Mouse (Mus musculus): Measurements from ENCODE around the gene Lmx1b.

Lmx1b gene

DNA sequence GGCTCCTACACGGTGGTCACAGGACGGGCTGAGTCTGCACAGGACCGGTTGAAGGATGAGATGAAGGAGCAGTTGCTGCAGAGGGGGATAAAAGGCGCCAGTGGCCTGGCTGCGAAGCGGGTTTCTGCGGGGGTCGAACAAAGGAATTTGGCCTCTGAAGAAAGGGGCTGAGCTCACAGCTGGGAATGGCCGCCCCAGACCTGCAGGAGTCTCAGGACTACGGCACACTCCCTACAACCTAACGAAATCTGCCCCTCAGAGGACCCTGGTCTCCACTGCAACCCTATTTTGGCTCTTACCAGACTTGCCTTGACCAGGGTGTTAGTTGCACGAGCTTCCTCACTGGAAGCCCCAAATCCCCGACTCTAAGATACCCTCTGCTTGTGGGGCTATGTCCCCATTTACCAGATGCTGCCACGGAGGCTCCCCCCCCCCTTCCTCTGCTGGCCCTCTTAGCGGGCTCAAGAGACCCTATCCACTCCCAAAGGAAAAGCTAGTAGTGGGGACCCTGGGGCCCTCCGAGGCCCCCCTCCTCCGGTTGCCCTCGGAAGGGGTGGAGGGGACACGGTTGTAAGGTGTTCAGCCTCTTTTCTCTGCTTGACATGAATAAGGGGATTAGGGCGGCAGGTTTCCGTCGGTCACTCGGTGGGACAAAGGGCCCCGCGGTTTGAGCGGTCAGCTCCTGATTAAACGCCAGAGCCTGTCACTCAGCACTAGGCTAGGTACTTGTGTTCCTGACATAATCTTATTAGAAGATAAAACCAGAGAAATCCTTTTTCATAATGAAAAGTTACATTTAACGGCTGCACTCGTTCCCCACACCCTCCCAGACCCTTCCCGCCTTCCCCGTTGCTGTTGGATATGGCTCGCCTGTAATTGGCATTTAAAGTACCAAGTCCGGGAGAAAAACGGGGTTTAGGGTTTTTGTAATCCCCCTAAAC, 10.0 kb downstream of the Lmx1b start:
- DNase-seq (ENCODE audit: low read depth, low spot score): peak; percentile 41

DNA sequence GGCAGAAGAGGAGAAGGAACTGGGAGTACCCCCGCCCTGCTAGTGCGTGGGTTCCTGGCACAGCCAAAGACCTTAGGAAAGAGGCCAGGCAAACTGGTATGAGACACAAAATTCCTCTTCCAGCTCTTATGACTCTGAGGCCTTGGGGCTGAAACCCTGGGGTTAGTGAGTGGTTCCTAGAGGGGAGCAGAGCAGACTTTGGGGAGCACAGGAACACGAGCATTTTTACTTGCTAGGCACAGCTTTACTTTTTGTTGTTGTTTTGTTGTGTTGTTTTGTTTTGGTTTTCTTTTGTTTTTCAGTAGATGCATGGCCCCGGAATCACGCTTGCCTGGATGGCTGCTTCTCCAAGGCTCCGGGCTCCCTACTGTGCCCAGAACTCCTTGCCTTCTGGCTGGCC, 10.7 kb downstream of the Lmx1b start:
- no peak for DNase-seq (ENCODE audit: low read depth, low spot score)

DNA sequence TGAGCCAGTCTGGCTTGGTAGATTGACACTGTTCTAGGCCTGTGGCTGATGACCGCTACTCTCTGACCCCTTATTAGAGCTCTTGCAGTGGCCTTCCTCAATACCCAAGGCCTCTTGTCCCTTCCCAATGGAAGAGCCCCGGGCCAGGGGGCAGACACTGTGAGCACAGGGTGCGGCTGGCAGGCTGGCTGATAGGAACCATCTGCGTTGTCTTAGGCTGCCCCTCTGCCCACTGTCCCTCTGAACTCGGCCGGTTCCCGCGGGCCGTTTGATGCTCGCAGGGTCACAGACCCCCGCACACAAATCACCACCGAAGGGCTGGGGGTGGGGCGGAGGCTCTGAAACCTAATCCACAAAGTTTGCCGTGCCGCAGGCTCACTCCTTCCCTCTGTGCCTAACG, 11.5 kb downstream of the Lmx1b start:
- no peak for DNase-seq (ENCODE audit: low read depth, low spot score)

DNA sequence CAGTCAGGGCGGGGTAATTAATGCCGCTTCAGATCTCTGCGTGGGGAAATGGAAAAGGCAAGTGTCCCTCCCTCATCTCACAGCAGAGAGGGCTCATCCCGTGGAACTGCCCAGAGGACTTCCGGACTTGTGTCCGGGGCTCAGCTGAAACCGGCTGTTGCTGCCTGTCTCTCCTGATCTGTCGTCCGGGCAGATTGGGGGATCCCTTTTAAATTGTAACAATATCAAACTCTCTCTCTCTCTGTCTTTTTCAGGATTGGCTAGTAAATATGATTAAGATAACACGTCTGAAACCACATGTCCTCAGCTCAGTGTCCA, 13.3 kb downstream of the Lmx1b start:
- no peak for DNase-seq (ENCODE audit: low read depth, low spot score)

DNA sequence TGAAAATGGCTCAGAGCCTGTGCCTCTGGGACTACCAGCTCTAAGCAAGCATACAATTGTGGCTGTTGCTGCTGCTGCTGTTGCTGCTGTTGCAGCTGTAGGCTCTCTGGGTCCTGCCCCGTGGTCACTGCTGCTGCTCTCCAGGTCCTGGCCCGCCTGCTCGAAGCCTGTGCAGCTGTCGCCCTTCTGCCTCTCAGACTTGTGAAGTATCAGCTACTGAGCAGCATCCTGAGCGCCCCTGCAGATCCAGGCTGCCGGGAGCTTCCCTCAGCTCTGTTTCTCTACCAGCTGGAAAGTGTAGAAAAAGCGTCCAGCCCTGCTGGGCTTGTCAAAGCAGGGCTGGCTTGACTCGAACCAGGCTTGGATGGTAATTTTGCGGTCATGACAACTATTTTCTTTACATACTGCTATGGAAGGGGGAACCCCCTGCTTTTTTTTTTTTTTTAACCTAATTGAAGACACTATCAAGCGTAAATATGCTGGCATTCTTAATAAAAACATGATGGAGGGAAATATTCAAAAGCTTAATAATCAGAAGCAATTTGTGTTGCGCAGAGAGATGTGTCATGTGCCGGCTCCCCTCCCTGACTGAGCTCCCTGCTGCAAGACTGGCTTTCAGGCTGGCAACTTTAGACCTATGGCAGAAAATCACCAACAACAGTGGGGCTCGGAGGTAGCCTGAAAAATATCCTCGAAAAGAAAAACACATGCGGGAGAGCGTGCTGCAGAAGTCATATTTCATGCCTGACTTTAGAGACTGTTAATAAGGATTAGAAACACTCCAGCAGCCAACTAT, 13.9 kb downstream of the Lmx1b start:
- no peak for DNase-seq (ENCODE audit: low read depth, low spot score)

DNA sequence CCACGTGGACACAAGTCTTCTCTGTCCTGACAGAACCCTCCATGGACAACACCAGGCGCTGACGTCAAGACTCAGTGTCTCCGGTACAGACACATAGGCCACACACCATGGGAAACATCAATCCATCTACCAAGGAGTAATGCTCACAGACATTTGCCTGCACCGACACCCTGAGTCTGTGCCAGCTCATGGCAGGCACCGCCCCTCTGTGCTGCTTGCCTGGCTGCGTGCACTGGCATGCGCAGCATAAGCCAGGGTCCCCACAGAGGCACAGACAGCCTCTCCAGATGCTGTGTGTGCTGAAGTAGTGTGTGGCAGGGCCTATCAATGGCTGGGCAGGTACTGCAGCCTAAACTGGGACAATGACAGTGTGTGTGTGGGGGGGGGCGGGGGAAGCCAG, 22.6 kb downstream of the Lmx1b start:
- no peak for DNase-seq (ENCODE audit: low read depth, low spot score)

DNA sequence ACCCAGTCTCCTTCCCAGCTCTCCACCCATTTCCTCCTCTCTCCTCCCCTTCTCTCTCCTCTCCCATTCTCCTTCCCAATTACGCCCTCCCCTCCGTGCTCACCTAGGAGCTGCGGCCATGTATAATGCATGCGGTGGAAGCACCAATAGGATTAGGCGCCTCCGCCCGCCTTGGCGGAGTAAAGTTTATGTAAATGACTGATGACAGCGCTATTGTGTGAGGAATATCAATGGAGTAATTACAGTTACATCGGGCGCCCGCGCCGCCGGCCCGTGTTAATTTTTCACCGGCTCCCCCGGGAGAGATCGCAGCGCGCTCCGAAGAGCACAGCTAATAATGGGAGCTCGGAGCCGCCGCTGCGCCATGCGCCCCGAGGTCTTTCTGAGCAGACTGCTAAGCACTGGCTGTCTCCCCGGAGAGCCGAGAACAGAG, 23.9 kb downstream of the Lmx1b start:
- DNase-seq (ENCODE audit: low read depth, low spot score): peak; percentile 91

DNA sequence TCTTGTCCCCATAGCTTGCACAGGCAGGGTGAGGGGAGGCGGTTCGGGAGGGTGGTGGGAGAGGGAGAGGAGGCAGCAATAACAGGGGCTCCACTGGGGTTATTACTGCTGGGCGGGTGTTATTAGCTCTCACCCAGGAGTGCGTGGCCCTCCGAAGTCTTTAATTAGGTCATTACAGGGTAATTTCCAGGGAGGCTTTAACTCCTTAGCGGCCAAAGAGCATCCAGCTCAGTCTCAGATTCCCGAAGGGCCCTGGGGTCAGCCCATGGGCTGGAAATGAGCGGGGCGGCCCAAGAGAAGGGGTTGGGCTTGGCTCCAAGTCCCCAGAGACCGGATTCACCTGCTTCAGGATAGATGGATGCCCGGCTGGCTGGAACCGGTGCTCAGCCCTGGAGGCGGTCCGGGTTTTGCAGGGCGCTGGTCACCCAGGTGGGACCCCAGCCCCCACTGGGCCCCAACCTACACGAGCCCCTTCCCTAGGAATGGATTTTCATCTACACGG, 24.4 kb downstream of the Lmx1b start:
- DNase-seq (ENCODE audit: low read depth, low spot score): no peak

DNA sequence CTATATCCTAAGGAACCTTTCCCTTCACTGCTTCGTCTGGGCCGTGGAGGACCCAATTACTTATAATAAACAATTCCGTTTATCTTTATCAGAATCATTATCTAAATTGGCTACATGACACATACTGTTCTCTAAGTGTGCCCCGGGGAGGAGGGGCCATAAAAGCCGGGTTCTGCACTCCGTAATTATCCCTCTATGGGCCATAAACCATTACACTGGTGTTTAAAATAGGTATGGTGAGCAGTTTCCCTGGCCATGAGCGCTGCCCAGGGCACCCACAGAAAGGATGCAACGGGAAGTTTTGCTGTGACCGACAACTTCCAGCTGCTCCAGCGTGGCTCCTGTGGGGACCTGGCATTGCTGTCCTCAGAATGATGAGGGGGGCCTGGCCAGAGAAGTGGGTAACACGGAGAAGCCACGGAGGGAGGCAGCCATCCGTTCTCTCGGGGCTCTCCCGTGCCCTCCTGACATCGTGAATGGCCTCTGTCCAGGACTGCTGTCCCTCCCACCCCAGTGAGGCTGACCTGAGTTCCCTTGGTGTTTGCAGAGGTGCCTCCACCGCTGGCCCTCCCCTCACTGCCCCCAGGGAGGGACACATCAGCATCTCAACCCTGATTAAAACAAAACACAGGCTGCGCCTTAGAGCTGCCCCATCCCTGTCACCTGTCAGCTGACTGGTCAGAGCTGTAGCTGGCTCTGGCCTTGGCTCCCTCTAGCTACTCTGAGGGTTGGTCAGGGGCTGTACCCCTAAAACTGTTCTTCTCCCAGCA, 34.6 kb downstream of the Lmx1b start:
- no peak for DNase-seq (ENCODE audit: low read depth, low spot score)

DNA sequence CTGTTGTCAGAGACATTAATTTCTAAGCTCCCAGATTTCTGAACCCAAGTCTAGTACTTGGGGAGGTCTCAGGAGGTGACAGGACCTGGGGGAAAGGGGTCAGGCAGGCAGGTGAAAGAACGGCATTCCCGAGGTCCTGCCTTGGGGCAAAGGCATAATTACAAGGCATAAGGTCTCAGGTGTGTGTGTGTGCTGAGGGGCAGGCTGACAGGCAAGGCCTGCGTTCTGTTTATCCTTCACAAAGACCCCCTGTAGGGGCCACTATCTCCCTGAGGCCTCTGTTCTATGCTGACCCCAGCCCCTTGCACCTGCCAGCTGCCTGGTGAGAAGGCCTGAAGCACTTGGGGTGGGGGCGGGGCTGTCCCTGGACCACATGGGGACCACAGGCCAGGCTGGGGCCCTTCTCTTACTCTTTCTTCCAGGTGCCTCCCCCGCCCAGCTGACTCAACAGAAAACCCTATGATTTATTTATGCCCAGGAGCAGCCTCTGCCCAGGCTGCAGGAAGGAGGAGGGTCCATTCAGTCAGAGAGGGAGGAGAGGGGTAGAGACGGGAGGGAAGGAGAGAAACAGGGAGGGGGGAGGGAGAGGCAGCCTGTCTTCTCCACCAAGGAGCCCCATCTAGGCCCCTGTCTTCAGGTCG, 35.3 kb downstream of the Lmx1b start:
- no peak for DNase-seq (ENCODE audit: low read depth, low spot score)

DNA sequence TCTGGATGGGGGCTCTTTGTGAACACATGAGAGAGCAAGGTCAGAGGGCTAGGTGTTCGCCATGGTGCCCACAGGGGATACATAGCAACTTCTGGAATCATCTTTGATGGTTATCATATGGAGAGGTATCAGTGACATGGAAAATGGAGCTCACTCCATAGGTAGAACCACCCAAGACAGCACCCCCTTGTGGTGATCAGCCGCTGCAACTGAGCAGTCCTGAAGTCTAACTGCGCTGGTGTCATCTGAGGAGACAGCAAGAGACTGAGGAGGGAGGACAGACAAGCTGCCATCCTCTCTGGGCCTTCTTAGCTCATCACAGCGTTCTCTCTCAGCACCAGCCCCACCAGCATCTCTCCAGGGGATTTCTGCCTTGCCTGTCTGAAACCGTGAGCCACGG, 39.8 kb downstream of the Lmx1b start:
- peak; percentile 71 for DNase-seq (ENCODE audit: low read depth, low spot score)

DNA sequence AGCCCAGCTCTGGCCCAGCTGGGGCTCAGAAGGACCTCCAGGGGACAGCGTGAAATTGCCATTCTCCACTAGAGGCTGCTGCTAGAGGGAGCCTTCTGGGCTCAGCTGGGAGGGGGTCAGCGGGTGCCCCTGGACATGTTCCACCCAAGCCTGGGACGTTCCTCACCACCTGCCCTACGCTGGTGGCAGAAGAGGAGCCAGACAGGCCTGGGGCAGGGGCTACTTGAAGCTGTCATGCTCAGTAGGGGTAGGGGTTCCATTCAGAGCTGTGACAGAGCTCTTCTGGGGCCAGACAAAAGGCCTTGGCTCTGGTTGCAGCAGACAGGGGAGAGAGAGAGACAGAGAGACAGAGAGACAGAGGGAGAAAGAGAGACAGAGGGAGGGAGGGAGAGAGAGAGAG, 42.9 kb downstream of the Lmx1b start:
- DNase-seq (ENCODE audit: low read depth, low spot score): no peak

DNA sequence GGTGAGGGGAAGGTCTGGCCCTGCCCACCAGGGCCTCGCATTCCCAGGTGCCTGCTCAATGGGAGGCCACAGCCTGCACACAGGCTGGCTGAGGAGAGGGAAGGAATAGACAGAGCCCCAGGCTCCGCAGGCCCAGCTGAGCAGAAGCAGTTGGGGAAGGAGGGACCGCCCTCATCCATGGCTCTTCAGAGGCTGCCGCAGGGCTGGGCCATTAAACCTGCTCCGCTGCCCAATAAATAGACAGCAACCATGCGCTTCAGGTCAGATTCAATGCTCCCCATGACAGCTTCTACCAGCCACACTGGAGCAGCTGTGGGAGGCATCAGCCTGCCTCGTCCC, 45.3 kb downstream of the Lmx1b start:
- DNase-seq (ENCODE audit: low read depth, low spot score): no peak

DNA sequence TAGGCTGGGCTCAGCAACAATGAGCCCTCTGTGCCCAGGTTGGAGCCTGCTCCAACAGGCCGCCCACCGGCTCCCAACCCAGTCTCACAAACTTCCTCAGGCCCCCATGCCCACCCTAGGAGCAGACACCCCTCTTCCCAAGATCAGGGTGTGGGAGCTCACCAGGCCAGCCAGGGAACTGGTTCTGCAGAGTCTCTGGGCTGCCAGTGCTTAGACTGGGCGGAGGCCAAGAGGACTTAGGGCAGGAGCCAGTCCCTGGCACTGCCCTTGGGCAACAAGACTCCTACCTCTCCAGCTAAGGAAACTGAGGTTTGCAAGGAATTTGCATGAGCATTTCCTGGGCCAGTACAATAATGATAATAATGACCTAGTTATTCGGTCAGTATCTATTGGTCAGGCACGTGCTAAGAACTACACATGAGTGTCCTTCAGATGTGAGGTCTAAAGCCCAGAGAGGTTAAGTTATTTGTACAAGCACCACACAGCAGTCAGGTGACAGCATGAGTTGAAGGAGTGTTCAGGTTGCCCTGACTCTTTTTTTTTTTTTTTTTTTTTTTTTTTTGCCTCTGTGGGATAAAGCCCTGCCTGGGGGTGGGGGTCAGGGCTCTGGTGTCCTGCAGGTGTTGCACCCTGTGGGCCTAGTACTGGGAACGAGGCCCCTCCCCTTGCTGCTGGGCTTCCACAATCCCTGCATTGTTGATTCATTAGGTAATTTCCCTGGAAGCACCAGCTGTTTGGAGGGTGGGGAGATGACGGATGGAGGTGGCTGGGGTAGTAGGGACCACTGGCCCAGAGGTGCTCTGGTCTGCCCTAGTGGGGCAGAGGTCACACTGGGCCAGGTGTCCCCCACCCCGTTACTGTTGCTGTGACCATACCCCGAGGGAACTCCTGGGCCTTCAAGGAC, 45.9 kb downstream of the Lmx1b start:
- DNase-seq (ENCODE audit: low read depth, low spot score): no peak

DNA sequence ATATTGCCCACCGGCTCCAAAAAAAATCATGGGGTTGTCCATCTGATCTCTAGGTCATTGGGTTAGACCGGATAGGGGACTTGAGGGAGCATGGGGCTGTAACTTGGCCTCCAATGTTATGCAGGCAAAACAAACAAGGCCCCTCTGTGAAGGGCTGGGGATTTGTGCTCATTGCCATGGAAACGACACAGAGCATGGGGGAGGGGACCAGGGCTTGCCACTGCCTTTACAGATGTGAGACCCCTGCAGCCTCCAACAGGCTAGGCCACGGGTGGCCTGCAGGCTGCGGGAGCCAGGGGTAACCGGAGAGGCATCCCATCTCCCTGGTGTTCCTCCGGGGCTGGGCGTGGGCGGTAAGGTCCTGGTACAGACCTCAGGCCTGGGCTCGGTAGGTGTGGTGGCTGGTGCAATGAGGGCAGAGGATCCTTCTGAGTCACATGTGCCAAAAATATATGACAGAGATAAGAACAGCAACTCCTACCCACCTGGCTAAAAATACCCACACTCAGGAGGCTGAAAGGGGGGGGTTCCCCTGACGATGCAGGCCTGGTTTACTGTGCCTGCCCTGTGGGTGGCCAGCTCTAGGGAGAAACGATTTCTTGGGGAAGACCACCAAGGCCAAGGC, 47.3 kb downstream of the Lmx1b start:
- peak; percentile 25 for DNase-seq (ENCODE audit: low read depth, low spot score)

DNA sequence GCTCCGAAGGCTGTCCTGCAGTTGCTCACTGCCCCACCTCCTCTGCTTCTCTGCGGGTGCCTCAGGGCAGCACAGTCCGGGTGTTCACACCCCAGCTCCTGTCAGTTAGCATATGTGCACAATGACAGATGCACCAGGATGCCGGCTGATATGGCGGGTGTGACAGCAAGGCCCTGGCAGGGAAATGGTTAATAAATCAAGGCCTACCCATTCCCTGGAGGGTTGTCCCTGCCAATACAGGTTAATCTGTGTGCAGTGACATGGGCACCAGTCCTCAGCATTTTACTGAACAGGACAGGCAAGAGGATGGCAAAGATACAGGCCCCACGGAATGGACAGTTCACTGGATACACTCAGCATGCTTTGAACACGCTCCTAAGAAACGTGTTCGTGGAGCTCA, 51.0 kb downstream of the Lmx1b start:
- no peak for DNase-seq (ENCODE audit: low read depth, low spot score)

DNA sequence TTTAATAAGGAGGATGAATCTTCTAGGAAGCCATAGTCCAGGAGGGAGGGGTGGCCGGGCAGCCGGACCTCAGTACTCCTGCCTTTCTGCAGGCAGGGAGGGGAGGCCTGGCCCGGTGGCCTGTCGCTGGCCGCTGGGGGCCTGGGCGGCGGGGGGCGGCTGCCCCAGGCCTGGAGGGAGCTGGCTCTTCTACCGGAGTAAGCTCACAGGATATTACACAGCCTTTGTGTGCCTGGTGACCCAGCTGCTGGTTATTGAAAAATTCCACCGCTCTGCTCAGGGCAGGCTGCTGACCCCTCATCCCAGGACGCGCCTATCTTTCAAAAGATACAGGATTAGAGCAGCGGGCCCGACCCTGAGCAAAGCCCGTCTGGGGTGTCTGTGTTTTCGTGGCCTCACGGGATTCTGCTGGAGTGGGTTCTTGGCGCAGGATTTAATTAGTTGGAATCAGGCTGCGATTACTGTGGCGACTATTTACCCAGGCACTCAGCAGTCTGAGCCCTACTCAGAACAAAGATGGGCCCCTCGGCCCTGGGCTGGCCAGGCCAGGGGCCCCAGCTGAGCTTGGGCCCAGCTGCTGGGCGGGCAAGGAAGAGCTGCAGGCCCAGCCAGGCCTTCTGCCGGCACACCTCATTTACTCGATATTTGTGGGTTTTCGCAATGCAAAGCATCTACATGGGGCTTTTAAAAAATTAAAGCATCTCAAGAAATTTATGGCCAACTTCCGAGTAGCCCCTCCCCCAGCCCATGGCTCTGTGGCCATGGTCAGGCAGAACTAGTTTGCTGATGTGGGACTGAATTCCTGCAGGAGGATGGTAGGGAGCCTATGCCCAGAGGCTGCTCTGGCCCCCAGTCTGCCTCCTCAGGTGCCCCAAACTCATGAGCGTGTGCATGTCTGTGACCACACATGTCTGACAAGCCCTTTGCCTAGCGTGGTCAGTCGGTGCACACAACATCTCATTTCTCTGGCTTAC, 55.1 kb downstream of the Lmx1b start:
- no peak for DNase-seq (ENCODE audit: low read depth, low spot score)

DNA sequence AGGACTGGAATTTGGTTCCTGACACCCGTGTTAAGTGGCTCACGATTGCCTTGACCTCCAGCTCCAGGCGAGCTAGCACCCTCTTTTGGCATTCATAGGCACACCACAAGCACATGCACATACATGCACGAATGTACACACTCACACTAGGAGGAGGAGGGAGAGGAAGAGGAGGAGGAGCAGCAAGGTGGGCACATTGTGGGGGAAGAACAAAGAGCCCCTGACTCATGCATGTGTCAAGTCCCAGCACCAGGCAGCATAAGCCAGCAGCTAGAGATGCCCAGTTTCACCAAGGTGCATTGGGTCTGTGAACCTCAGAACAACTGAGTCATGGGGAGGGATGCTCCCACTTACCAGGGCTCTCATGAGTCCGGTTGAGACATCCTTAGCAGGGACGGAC, 56.5 kb downstream of the Lmx1b start:
- DNase-seq (ENCODE audit: low read depth, low spot score): no peak

DNA sequence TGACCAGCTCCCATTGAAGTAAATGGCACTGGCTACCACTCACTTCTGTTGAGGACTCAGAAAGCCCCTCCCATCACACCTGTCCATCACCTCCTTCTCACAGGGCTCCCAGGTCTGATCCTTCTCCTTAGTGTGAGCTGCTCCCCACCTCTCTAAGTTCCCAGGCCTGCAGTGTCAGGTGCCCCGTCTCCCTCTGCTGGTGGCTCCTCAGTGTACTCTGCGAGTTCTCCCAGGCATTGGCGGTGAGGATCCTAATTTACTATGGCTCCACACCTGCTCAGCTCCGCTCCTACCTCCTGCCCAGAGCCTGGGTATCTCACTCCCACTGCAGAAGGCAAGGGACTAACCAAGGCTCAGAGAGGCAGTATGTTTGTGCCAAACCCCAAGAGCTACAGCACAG, 57.0 kb downstream of the Lmx1b start:
- DNase-seq (ENCODE audit: low read depth, low spot score): peak; percentile 65
